Mouse (Mus musculus) lung, embryonic 16.5 days (tissue): ENCODE data around the gene Cnih2. TPM values are rescaled to one million over a fixed set of nuclear protein-coding genes. Genes with fewer than 3 reads are reported as not detected.

Experiments
- polyA plus RNA-seq: library from polyadenylated mRNA; unstranded; fragments of >200 nt; fragmentation: Nextera tagmentation; extraction: Ambion mirVana; gene quantifications from 2 replicates; pipeline ENCODE4 v1.2.1, GENCODE M21; 2015

Gene Cnih2
- polyA plus RNA-seq, 1 experiment from 2014 or later = 5.6 TPM

Other genes starting within 250 kb of the Cnih2 start
- gene Ctsf, start 243.4 kb downstream of the Cnih2 start, polyA plus RNA-seq = 23.5 and 26.6 TPM in 2 replicates
- gene Actn3, start 220.6 kb downstream of the Cnih2 start, polyA plus RNA-seq = 2.1 and 5.0 TPM in 2 replicates
- gene Zdhhc24, start 219.9 kb downstream of the Cnih2 start, polyA plus RNA-seq = 8.3 and 9.4 TPM in 2 replicates
- 4.2 and 4.9 TPM in 2 replicates for gene Bbs1, start 191.9 kb downstream of the Cnih2 start, polyA plus RNA-seq
- gene Dpp3, start 170.2 kb downstream of the Cnih2 start, polyA plus RNA-seq = 94.6 and 95.1 TPM in 2 replicates
- 1.9 and 2.1 TPM in 2 replicates for gene Peli3, start 155.4 kb downstream of the Cnih2 start, polyA plus RNA-seq
- 90.6 and 93.4 TPM in 2 replicates for gene Mrpl11, start 136.4 kb downstream of the Cnih2 start, polyA plus RNA-seq
- gene Npas4, start 108.2 kb downstream of the Cnih2 start, polyA plus RNA-seq = 0.09 TPM in 1 of 2 replicates, not detected in the other
- gene Slc29a2, start 74.7 kb downstream of the Cnih2 start, polyA plus RNA-seq = 2.7 and 3.6 TPM in 2 replicates
- 47.6 and 49.4 TPM in 2 replicates for gene B4gat1, start 59.7 kb downstream of the Cnih2 start, polyA plus RNA-seq
- gene AC124502.3, start 59.6 kb downstream of the Cnih2 start, polyA plus RNA-seq = 2.5 and 3.5 TPM in 2 replicates
- 41.6 and 45.0 TPM in 2 replicates for gene Brms1, start 57.2 kb downstream of the Cnih2 start, polyA plus RNA-seq
- 3.7 and 4.2 TPM in 2 replicates for gene Rin1, start 48.0 kb downstream of the Cnih2 start, polyA plus RNA-seq
- 69.1 and 80.6 TPM in 2 replicates for gene Cd248, start 30.4 kb downstream of the Cnih2 start, polyA plus RNA-seq
- 3.6 and 3.8 TPM in 2 replicates for gene Tmem151a, start 13.0 kb downstream of the Cnih2 start, polyA plus RNA-seq
- gene Yif1a, start 10.0 kb downstream of the Cnih2 start, polyA plus RNA-seq = 95.3 and 101 TPM in 2 replicates
- gene Rab1b, start 8.6 kb upstream of the Cnih2 start, polyA plus RNA-seq = 289 and 295 TPM in 2 replicates
- 14.6 and 17.0 TPM in 2 replicates for gene Klc2, start 20.0 kb upstream of the Cnih2 start, polyA plus RNA-seq
- 16.5 and 21.0 TPM in 2 replicates for gene Pacs1, start 174.6 kb upstream of the Cnih2 start, polyA plus RNA-seq
- gene Sf3b2, start 196.9 kb upstream of the Cnih2 start, polyA plus RNA-seq = 322 TPM in 2 replicates
- gene Gal3st3, start 199.8 kb upstream of the Cnih2 start, polyA plus RNA-seq = 1.4 and 2.0 TPM in 2 replicates
- gene Catsper1, start 237.2 kb upstream of the Cnih2 start, polyA plus RNA-seq = not detected in 2 replicates